Mouse (Mus musculus) liver, embryonic 14.5 days (tissue): ENCODE measurements at regions not wholly inside any gene's neighbourhood (a gene's known extent, or its start where the extent isn't known, plus 50 kb on each side); places are given as distances from the start of the nearest gene placed in this dataset.

ENCODE experiments used
- CTCF ChIP-seq: IDR thresholded peaks from 2 replicates; pipeline ENCODE4 v1.5.1; 2016; ENCODE audit warnings: antibody characterized with exemption, low read depth, control low read depth
- EP300 ChIP-seq: IDR thresholded peaks from 2 replicates; pipeline ENCODE4 v1.6.1; 2016; ENCODE audit warnings: antibody characterized with exemption, low read depth

GRCm38 (mm10) chr2:72843610-72844009 lies 136.6 kb downstream of the Sp3 start:
- no peak for TF ChIP-seq CTCF
- no peak for TF ChIP-seq EP300
